Mouse (Mus musculus) T-cell, adult 2 months (primary cell): ENCODE measurements around the gene Kcnj9.
A peak's percentile ranks its signal among the peaks of the same experiment; 100 is the strongest.

Source experiments
- DNase-seq: peaks from one replicate; pipeline ENCODE4 v3.0.0; 2022; ENCODE audit warnings: low spot score

The Kcnj9 gene

GRCm38 (mm10) chr1:172329131-172329530 lies at the start of gene Kcnj9:
Kcnj9 (minus strand) TSS chr1:172329318.
- no peak for DNase-seq

- DNase-seq = peak; percentile 59
Observed at GRCm38 (mm10) chr1:172376758-172377458, 47.8 kb upstream of the Kcnj9 start.

- peak; percentile 99 for DNase-seq
Observed at GRCm38 (mm10) chr1:172376198-172376667, 47.1 kb upstream of the Kcnj9 start, which contains the start of gene Pigm. Pigm (plus strand) TSS chr1:172376546.

- peak; percentile 83 for DNase-seq
Observed at GRCm38 (mm10) chr1:172368768-172369418, 39.8 kb upstream of the Kcnj9 start.

DNA sequence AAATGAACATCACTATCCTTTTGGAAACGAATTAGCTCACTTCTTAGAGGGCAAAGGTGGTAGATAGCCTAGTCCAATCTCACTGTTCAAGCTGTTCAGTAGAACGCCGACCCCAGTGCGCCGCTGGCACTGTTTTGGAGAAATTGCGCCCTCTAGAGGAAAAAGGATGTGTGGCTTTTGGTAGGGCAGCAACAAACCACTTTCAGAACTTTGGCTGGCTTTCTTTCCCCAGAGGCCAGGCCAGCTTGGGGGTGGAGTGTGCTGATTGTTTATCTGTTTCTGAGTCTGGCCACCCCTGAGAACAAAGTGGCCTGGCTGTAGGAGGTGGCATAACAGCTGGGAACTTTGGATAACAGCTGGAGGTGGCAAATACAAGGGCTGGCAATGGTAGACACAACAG lies 35.6 kb upstream of the Kcnj9 start:
- DNase-seq = peak; percentile 31

GRCm38 (mm10) chr1:172358341-172358740 lies 29.2 kb upstream of the Kcnj9 start:
- DNase-seq = no peak

DNA sequence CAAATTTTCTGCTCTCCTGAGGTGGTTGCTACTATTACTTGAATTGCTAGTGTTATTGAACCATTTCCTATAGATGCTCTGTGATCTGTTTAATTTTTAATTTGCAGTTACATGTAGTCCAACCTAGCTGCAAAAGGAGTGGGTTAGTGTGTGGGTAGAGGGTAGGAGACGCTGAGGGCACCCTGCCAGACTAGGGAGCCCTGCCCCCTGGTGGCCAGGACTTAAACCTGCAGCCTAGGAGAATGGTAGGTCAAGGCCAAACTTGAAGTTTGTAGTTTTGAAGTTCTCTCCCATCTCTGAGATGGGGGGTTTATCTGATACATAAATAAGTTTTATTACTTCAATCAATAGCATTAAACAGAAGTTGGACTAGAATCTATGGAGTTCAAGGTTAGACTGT lies 28.4 kb upstream of the Kcnj9 start:
- peak; percentile 53 for DNase-seq

DNA sequence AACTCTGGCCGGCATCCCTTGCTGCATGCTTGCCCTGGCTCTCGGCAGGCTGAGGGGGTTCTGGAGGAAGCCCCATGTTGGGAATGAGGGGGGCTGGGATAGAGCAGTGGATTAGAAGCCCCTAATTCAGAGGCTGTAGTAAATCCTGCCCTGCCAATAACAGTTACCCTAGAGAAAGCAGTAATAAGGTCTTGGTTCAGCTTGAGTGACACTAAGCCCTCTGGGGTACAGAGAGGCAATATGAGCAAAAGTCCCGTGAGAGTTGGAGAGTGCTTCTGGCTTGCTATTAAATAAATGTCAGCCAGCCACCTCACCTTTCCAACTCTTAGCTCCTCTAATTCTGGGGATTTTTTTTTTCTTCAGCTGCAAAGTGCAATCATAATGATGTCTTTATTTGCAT lies 26.2 kb upstream of the Kcnj9 start:
- no peak for DNase-seq

- no peak for DNase-seq
Observed at GRCm38 (mm10) chr1:172352453-172352852, 23.3 kb upstream of the Kcnj9 start.

- no peak for DNase-seq
Observed at GRCm38 (mm10) chr1:172352001-172352400, 22.9 kb upstream of the Kcnj9 start.

GRCm38 (mm10) chr1:172349916-172350812 lies 21.0 kb upstream of the Kcnj9 start:
- DNase-seq = no peak

DNA sequence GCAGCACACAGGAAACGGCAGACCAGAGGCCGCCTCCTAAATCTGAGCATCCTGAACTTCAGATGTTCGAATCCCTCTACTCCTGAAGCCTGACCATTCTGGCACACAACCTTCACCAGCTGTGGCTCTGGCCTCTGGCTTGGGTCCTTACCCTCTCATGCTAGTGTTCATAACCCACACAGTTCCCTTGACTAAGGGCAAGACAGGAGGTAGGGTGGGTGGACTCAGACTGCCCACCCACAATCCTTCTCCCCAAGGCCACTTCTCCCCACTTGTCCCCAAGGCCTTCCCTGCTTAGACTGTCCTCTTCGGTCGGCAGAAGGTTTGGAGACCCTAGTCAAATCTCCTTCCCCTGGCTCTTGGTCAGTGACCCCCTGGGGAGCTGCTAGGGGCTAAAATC lies 20.4 kb upstream of the Kcnj9 start:
- DNase-seq = no peak

GRCm38 (mm10) chr1:172347382-172347781 lies 18.3 kb upstream of the Kcnj9 start:
- DNase-seq = no peak

GRCm38 (mm10) chr1:172346707-172347106 lies 17.6 kb upstream of the Kcnj9 start:
- no peak for DNase-seq

DNA sequence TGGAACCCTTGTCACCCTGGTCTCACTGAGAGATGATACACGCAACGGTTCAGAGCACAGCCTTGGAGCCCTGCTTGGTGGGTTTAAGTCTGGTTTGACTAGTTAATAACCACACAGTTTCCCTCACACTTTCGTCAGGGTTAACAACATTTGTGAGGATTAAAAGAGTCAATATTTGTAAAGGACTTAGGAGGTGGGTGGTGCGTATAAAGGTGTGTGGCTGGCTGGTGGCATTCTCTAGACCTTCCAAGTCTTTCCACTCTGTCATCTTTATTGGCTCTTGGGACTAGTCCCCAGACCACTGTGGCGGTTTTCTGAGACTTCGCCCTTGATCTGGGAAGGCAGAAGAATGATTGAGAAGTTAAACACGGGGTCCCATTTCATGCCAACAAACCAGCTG lies 15.7 kb upstream of the Kcnj9 start:
- DNase-seq = no peak

DNA sequence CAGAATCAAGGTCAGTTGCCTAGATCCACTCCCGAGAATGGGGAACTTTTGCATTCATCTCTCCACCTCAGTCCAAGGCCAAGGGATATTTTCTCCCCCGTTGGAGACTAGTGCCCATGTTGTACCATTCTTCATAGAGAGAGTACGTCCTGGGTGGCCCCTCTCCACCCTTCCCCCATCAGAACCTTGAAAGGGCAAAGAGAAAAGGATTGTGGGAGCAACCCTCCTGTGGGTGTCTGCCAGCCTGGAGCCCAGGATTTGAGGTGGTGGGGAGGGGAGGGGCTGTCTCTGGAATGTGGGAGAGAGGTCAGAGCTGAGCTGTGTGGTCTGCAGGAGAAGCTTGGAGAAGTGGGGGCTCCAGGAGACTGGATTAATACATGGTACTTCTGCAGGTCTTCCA lies 14.8 kb upstream of the Kcnj9 start:
- no peak for DNase-seq

GRCm38 (mm10) chr1:172342729-172343128 lies 13.6 kb upstream of the Kcnj9 start:
- no peak for DNase-seq

- DNase-seq = no peak
Observed at GRCm38 (mm10) chr1:172341386-172341785, 12.3 kb upstream of the Kcnj9 start.

- peak; percentile 60 for DNase-seq
Observed at GRCm38 (mm10) chr1:172340729-172341321, 11.7 kb upstream of the Kcnj9 start, which contains the start of gene Kcnj10. Kcnj10 (plus strand) TSS chr1:172341210.

GRCm38 (mm10) chr1:172337411-172338185 lies 8.5 kb upstream of the Kcnj9 start:
- DNase-seq = no peak

- no peak for DNase-seq
Observed at GRCm38 (mm10) chr1:172335804-172336203, 6.7 kb upstream of the Kcnj9 start.
